Mouse (Mus musculus) forebrain, embryonic 11.5 days (tissue): ENCODE data around the gene Cpsf6. TPM values are rescaled to one million over a fixed set of nuclear protein-coding genes. Genes with fewer than 3 reads are reported as not detected.
A peak's percentile ranks its signal among the peaks of the same experiment; 100 is the strongest.

Experiments
- ATAC-seq: fragments of 200-750 bp; cut with Nextera tagmentation; replicated peaks from 2 replicates; pipeline ENCODE4 v1.8.0; 2017; ENCODE audit warnings: moderate TSS enrichment; ENCODE audit not compliant: low FRiP score
- DNase-seq: peaks from one replicate; pipeline ENCODE4 v3.0.0-alpha.2; 2017; ENCODE audit warnings: low spot score
- H3K27ac ChIP-seq: fragments of 300-500 bp; sonication (generic); 2 replicates; pipeline ENCODE4 v1.5.1; 2014; ENCODE audit warnings: low read depth, low read length
- H3K27me3 ChIP-seq: fragments of 300-500 bp; sonication (generic); 2 replicates; pipeline ENCODE4 v1.6.1; 2014; ENCODE audit warnings: mild to moderate bottlenecking, low read length, mixed read lengths; ENCODE audit not compliant: control insufficient read depth, insufficient read depth
- H3K36me3 ChIP-seq: fragments of 300-500 bp; sonication (generic); 2 replicates; pipeline ENCODE4 v1.6.1; 2014; ENCODE audit warnings: mild to moderate bottlenecking, low read length, moderate library complexity, mixed read lengths; ENCODE audit not compliant: control insufficient read depth, insufficient read depth
- H3K4me1 ChIP-seq: fragments of 300-500 bp; sonication (generic); replicated peaks from 2 replicates; pipeline ENCODE4 v1.6.1; 2014; ENCODE audit warnings: low read length, mixed read lengths; ENCODE audit not compliant: control insufficient read depth, insufficient read depth
- H3K4me2 ChIP-seq: fragments of 300-500 bp; sonication (generic); 2 replicates; pipeline ENCODE4 v1.6.1; 2014; ENCODE audit warnings: low read depth, mild to moderate bottlenecking, low read length, moderate library complexity, mixed read lengths; ENCODE audit not compliant: severe bottlenecking
- H3K4me3 ChIP-seq: fragments of 300-500 bp; sonication (generic); 2 replicates; pipeline ENCODE4 v1.5.1; 2014; ENCODE audit warnings: low read depth, low read length
- H3K9ac ChIP-seq: fragments of 300-500 bp; sonication (generic); 2 replicates; pipeline ENCODE4 v1.6.1; 2014; ENCODE audit warnings: low read length
- H3K9me3 ChIP-seq: fragments of 300-500 bp; sonication (generic); 2 replicates; pipeline ENCODE4 v1.6.1; 2016; ENCODE audit warnings: low read length, mixed read lengths; ENCODE audit not compliant: control insufficient read depth
- WGBS: fragments of 180-500 bp; shearing (Covaris S2); extraction: QIAGEN DNeasy Blood & Tissue Kit; methylation state at CpG from one replicate; pipeline ENCODE4 v1.1.7; 2014; 5-methylcytosine and 5-hydroxymethylcytosine counted together
- polyA plus RNA-seq: library from polyadenylated mRNA; unstranded; fragments of >200 nt; fragmentation: Nextera tagmentation; extraction: Ambion mirVana; gene quantifications from 2 replicates; pipeline ENCODE4 v1.2.1, GENCODE M21; 2014

The Cpsf6 gene
- polyA plus RNA-seq, 1 experiment from 2014 or later, result 282 TPM

DNA sequence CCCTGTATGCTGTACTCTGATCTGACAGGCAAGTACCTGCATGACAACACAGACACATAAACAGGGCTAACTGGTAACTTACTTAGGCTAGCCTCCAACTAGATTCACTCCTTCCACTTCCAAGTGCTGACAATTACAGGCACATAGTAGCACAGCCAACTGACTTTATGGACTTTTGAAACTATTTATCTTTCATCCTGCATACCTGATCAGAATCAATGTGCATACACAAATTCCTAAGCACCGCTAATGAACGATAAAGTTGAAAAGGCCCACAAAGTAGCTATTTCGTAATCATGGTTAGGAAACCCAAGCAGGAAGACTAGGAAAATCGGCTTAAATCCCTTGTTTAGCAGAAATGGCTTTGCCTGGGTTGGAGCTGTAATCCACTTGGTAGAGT lies 36.8 kb downstream of the Cpsf6 start:
- WGBS, result 92% methylated on average over 4 of the region's 4 CpGs
- Histone ChIP-seq H3K27me3 (no peaks in the 10 kb centered on the region), H3K36me3 (no peaks in the 10 kb centered on the region; the same call in 1 of the 2 replicates), H3K27ac (no peak overlapping the region), H3K9ac (no peak overlapping the region), H3K4me3 (no peak overlapping the region), H3K4me2 (no peak overlapping the region), H3K9me3 (no peaks in the 10 kb centered on the region), H3K4me1 (no peaks in the 10 kb centered on the region)
- no peak for DNase-seq
- ATAC-seq, result no peak

DNA sequence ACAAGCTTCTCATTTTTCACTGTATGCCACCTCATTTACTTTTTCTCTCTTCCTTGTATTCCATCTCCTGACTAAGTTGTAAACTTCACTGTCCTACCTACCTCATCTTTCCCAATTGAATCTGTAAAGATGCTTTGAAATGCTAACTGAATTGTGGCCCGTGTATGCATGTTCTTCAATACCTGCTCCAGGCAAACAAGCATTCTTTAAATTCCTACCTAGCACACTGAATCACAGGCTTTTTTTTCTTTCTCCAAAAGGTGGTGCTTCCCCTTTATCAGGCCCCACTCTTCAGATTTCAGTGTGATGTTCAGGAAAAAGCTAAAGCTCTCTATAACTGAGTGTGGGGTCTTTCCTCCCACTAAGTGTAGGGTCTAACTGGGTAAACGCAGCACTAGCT lies 37.4 kb downstream of the Cpsf6 start:
- Histone ChIP-seq H3K27ac (no peak overlapping the region), H3K36me3 (no peaks in the 10 kb centered on the region; the same call in 1 of the 2 replicates), H3K4me1 (no peaks in the 10 kb centered on the region), H3K4me3 (no peak overlapping the region), H3K9ac (no peak overlapping the region), H3K9me3 (no peaks in the 10 kb centered on the region), H3K27me3 (no peaks in the 10 kb centered on the region), H3K4me2 (no peak overlapping the region)
- 80% methylated on average over 2 of the region's 2 CpGs for WGBS
- DNase-seq (no peak), ATAC-seq (no peak)

DNA sequence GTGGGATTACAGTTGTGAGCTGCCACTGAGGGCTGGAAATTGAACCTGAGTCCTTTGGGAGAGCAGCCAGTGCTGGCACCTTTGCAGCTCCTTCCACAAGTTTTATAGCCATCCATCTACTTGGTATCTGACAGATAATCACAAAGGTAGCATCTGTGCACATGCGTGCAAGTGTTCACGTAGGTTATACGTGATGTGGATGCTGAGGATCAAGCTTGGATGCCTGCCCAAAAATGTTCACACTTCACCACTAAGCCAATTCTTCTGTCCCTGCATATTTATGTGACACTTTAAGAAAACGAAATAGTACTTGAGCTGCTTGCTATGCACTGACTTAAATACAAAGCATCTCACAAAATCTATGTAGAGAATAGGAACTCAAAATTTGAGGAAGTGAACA lies 38.8 kb downstream of the Cpsf6 start:
- H3K9ac ChIP-seq, result no peak overlapping the region
- WGBS, result 87% methylated on average over 4 of the region's 4 CpGs
- H3K27me3 ChIP-seq, result no peaks in the 10 kb centered on the region
- no peaks in the 10 kb centered on the region; the same call in 1 of the 2 replicates for H3K36me3 ChIP-seq
- no peak for DNase-seq
- no peaks in the 10 kb centered on the region for H3K9me3 ChIP-seq
- H3K27ac ChIP-seq, result no peak overlapping the region
- ATAC-seq, result no peak
- no peak overlapping the region for H3K4me3 ChIP-seq
- H3K4me1 ChIP-seq, result no peaks in the 10 kb centered on the region
- H3K4me2 ChIP-seq, result no peak overlapping the region

DNA sequence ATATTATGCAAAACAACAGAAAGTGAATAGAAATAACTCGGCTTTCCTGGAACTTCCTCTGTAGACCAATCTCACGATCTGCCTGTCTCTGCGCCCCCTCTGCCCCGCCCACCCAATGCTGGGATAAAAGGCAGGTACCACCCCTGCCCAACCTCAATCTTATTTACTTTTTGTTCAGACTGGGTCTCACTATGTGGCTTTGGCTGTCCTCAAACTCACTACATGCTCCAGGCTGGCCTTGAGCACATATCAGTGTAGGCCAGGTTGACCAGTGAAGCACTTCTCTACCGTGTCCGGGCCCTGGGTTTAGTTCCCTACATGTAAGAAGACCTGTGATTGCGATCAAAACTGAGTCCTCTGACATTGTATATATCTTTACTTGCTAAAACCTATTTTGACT lies 40.6 kb downstream of the Cpsf6 start:
- H3K9me3 ChIP-seq, result no peaks in the 10 kb centered on the region
- H3K27me3 ChIP-seq, result no peaks in the 10 kb centered on the region
- WGBS, result 85% methylated on average over 7 of the region's 7 CpGs

DNA sequence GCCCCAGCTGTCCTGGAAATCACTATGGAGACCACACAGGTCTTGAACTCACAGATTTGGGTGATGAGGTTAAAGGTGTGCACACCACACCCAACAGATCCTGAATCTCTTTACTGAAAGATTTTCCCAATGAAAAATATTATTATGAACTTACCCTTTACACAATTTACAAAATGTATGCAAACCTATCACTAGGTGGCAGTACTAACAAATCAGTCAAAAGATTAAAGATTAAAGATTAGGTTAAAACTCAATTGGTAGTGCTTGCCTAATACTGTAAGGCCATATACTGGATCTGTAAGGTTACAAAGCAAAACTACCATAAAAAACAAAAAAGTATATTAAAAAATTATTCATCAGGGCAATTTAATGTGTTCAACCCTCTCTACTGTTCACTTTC lies 41.9 kb downstream of the Cpsf6 start:
- Histone ChIP-seq H3K4me3 (no peak overlapping the region), H3K27me3 (no peaks in the 10 kb centered on the region), H3K9me3 (no peaks in the 10 kb centered on the region), H3K27ac (no peak overlapping the region), H3K4me1 (no peaks in the 10 kb centered on the region), H3K4me2 (no peak overlapping the region), H3K9ac (no peak overlapping the region), H3K36me3 (no peaks in the 10 kb centered on the region; the same call in 1 of the 2 replicates)
- ATAC-seq, result no peak
- no peak for DNase-seq

More for the DNA sequence above, 40.6 kb downstream of the Cpsf6 start:
- no peaks in the 10 kb centered on the region; the same call in 1 of the 2 replicates for H3K36me3 ChIP-seq
- ATAC-seq, result no peak
- H3K4me1 ChIP-seq, result no peaks in the 10 kb centered on the region
- H3K27ac ChIP-seq, result no peak overlapping the region
- H3K4me3 ChIP-seq, result no peak overlapping the region
- DNase-seq, result no peak
- no peak overlapping the region for H3K4me2 ChIP-seq
- no peak overlapping the region for H3K9ac ChIP-seq

DNA sequence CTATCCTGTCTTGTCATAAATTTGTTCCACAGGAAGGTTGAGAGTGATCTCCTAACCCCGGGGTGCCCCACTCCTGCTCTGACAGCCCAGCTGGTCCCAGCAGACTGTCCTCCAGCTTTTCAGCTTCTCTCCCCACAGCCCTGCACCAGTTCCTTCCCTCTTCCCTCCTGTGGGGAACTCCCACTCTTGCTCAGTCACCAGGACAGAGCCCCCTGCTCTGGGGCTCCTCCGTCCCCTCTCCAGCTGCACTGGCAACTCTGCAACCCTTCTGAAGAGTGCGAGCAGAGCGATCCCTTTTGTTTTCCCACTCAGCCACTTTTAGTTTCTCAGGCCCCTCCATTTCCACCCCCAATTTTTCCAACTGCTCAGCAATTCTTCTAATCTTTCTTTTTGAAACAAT lies 44.2 kb downstream of the Cpsf6 start:
- Histone ChIP-seq H3K4me1 (no peaks in the 10 kb centered on the region), H3K9me3 (no peaks in the 10 kb centered on the region), H3K9ac (no peak overlapping the region), H3K4me2 (no peak overlapping the region), H3K36me3 (no peaks in the 10 kb centered on the region), H3K27ac (no peak overlapping the region), H3K4me3 (no peak overlapping the region), H3K27me3 (no peaks in the 10 kb centered on the region)
- ATAC-seq (peak; percentile 67), DNase-seq (no peak)
- WGBS, result 43% methylated on average over 4 of the region's 4 CpGs

DNA sequence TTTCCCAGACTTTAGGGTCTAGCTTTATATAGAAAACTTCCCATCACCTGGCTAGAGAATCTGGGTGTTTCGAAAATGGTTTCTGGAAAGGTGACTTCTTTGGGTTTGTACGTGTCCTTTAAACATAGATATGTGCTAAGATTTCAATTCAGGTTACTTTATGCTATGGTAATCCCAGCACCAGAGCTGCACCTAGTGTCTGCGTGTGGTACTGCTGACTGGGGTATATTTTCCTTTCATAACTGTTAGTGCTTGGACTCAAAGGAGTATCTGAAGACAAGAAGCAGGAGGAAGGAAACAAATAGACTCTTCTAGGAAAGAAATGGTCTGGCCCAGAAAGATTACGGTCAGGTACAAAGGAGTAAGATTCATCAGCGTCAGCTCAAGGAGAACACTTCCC lies 49.3 kb downstream of the Cpsf6 start:
- ATAC-seq, result no peak
- H3K9me3 ChIP-seq, result no peaks in the 10 kb centered on the region
- H3K4me1 ChIP-seq, result no peaks in the 10 kb centered on the region
- H3K27ac ChIP-seq, result no peak overlapping the region
- no peaks in the 10 kb centered on the region for H3K36me3 ChIP-seq
- no peaks in the 10 kb centered on the region for H3K27me3 ChIP-seq
- H3K4me3 ChIP-seq, result no peak overlapping the region
- H3K9ac ChIP-seq, result no peak overlapping the region
- DNase-seq, result no peak
- WGBS, result 83% methylated on average over 5 of the region's 5 CpGs
- no peak overlapping the region for H3K4me2 ChIP-seq

DNA sequence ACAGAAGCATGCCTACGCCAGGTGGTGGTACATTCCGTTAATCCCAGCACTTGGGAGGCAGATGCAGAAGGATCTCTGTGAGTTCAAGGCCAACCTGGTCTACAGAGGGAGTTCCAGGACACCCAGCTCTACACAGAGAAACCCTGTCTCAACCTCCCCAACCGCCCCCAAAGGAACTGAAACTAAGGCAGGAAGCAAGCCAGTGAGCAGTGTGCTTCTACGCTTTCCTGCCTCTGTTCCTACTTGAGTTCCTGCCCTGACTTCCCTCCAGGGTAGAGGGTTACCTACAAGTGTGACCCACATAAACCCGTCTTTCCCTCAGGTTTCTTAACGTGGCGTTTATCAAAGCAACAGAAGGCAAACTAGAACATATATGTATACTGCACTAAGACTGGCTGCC lies 56.0 kb downstream of the Cpsf6 start:
- no peaks in the 10 kb centered on the region for H3K9me3 ChIP-seq
- H3K9ac ChIP-seq, result no peak overlapping the region
- H3K4me1 ChIP-seq, result no peaks in the 10 kb centered on the region
- no peak overlapping the region for H3K4me2 ChIP-seq
- DNase-seq, result no peak
- no peaks in the 10 kb centered on the region for H3K36me3 ChIP-seq
- H3K27me3 ChIP-seq, result no peaks in the 10 kb centered on the region
- H3K27ac ChIP-seq, result no peak overlapping the region
- H3K4me3 ChIP-seq, result no peak overlapping the region
- no peak for ATAC-seq
- WGBS, result 93% methylated on average over 7 of the region's 7 CpGs

DNA sequence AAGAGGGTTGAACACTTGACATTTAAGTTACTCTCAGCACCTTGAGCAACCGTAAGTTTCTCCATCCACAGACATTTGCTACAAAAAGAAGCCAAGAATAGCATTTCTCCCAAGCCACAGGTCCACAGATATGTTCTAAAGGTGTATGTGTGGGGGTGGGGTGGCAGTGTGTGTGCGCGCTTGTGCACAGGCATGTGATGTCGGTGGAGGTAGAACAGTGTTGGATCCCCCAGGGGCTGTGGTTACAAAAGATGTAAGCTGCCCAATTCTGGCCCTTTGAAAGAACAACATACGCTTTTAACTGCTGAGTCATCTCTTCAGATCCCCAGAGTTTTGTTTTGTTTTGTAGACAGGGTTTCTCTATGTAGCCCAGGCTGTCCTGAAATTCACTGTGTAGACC lies 57.2 kb downstream of the Cpsf6 start:
- Histone ChIP-seq H3K4me1 (no peaks in the 10 kb centered on the region), H3K36me3 (no peaks in the 10 kb centered on the region), H3K4me2 (no peak overlapping the region), H3K27me3 (no peaks in the 10 kb centered on the region), H3K9me3 (no peaks in the 10 kb centered on the region), H3K4me3 (no peak overlapping the region), H3K27ac (no peak overlapping the region), H3K9ac (no peak overlapping the region)
- WGBS, result 95% methylated on average over 5 of the region's 5 CpGs
- ATAC-seq (no peak), DNase-seq (no peak)
